Mouse (Mus musculus) G1E (cell line): ENCODE data around the gene Nfix. TPM values are rescaled to one million over a fixed set of nuclear protein-coding genes. Genes with fewer than 3 reads are reported as not detected.

Source experiments
- ATAC-seq: 2 replicates; pipeline ENCODE4 v1.8.0; 2016; ENCODE audit warnings: mild to moderate bottlenecking; ENCODE audit not compliant: insufficient number of reproducible peaks, poor library complexity, low FRiP score, severe bottlenecking; ENCODE audit errors: extremely low read depth
- DNase-seq: peaks from one replicate; pipeline ENCODE4 v3.0.0; 2012; ENCODE audit warnings: low spot score
- H3K27me3 ChIP-seq: 2 replicates; pipeline ENCODE4 v1.6.1; 2012; ENCODE audit warnings: mild to moderate bottlenecking, low read length, inconsistent platforms; ENCODE audit not compliant: insufficient read depth
- H3K36me3 ChIP-seq: replicated peaks from 2 replicates; pipeline ENCODE3; 2012; ENCODE audit warnings: mild to moderate bottlenecking, inconsistent platforms
- H3K4me1 ChIP-seq: 2 replicates; pipeline ENCODE4 v1.6.1; 2012; ENCODE audit warnings: low read depth, low read length, inconsistent platforms, mixed read lengths; ENCODE audit not compliant: insufficient read depth
- H3K4me3 ChIP-seq: 2 replicates; pipeline ENCODE4 v1.5.1; 2012; ENCODE audit warnings: low read depth, mild to moderate bottlenecking, inconsistent platforms, low read length, moderate library complexity, mixed read lengths
- H3K9me3 ChIP-seq: replicated peaks from 2 replicates; pipeline ENCODE4 v1.6.1; 2012; ENCODE audit warnings: inconsistent platforms
- CTCF ChIP-seq: IDR thresholded peaks from 2 replicates; pipeline ENCODE4 v1.5.1; 2012; ENCODE audit warnings: low read depth, low read length, inconsistent platforms, mixed read lengths
- GATA1 ChIP-seq: IDR thresholded peaks from 2 replicates; pipeline ENCODE4 v1.6.1; 2012; ENCODE audit warnings: borderline replicate concordance, low read length, inconsistent platforms, mixed read lengths
- GATA2 ChIP-seq: IDR thresholded peaks from 2 replicates; pipeline ENCODE4 v1.6.1; 2012; ENCODE audit warnings: low read depth, low read length, inconsistent platforms, borderline replicate concordance
- POLR2AphosphoS5 ChIP-seq: IDR thresholded peaks from 2 replicates; pipeline ENCODE4 v1.6.1; 2012; ENCODE audit warnings: low read depth, low read length, inconsistent platforms; ENCODE audit not compliant: insufficient replicate concordance
- TAL1 ChIP-seq: conservative IDR thresholded peaks from 2 replicates; pipeline ENCODE4 v1.6.1; 2012; ENCODE audit warnings: low read depth, low read length, inconsistent platforms, mixed read lengths
- polyA plus RNA-seq: library from polyadenylated mRNA; stranded (reverse); fragments of >175 nt; gene quantifications from 2 replicates; pipeline ENCODE4 v1.2.3, GENCODE M21; 2012
- total RNA-seq, 2 experiments: library from RNA; stranded (forward) in 1 of 2; stranded (reverse) in 1 of 2; fragments of 200-1000 nt in 1 of 2; fragments of >200 nt in 1 of 2; fragmentation: Nextera tagmentation in 1 of 2; gene quantifications; 2 replicates each; pipeline ENCODE4 v1.2.3; 2014 to 2017

The Nfix gene
- 30.0 and 34.0 TPM in 2 replicates for total RNA-seq (2014; fragmentation: Nextera tagmentation)
- total RNA-seq (2017) = 2.7 and 4.3 TPM in 2 replicates
- 14.3 and 16.2 TPM in 2 replicates for polyA plus RNA-seq

GRCm38 (mm10) chr8:84799999-84800831 lies at the start of gene Nfix:
Nfix (minus strand) TSS chr8:84800344.
- DNase-seq (no peak), ATAC-seq (no peak)
- TF ChIP-seq GATA2 (no peak), CTCF (no peak), POLR2AphosphoS5 (no peak), TAL1 (no peak), GATA1 (no peak)
- Histone ChIP-seq H3K9me3 (no peaks in the 10 kb centered on the region), H3K4me1 (peaks cover 37% of the 10 kb centered on the region), H3K36me3 (peaks cover 30% of the 10 kb centered on the region), H3K27me3 (peaks cover 77% of the 10 kb centered on the region), H3K4me3 (peak within 1 kb of the TSS; percentile 77)

- Histone ChIP-seq H3K4me3 (peak overlapping the region; percentile 91), H3K4me1 (peaks cover 41% of the 10 kb centered on the region), H3K36me3 (peaks cover 43% of the 10 kb centered on the region), H3K9me3 (no peaks in the 10 kb centered on the region), H3K27me3 (no peaks in the 10 kb centered on the region)
- ATAC-seq = peak; percentile 58
- DNase-seq = peak; percentile 78
- TF ChIP-seq POLR2AphosphoS5 (no peak; the same call in 1 of the 2 replicates), TAL1 (peak; percentile 80), CTCF (no peak), GATA1 (no peak), GATA2 (no peak)
Measured at GRCm38 (mm10) chr8:84847684-84848435, 47.7 kb upstream of the Nfix start.

DNA sequence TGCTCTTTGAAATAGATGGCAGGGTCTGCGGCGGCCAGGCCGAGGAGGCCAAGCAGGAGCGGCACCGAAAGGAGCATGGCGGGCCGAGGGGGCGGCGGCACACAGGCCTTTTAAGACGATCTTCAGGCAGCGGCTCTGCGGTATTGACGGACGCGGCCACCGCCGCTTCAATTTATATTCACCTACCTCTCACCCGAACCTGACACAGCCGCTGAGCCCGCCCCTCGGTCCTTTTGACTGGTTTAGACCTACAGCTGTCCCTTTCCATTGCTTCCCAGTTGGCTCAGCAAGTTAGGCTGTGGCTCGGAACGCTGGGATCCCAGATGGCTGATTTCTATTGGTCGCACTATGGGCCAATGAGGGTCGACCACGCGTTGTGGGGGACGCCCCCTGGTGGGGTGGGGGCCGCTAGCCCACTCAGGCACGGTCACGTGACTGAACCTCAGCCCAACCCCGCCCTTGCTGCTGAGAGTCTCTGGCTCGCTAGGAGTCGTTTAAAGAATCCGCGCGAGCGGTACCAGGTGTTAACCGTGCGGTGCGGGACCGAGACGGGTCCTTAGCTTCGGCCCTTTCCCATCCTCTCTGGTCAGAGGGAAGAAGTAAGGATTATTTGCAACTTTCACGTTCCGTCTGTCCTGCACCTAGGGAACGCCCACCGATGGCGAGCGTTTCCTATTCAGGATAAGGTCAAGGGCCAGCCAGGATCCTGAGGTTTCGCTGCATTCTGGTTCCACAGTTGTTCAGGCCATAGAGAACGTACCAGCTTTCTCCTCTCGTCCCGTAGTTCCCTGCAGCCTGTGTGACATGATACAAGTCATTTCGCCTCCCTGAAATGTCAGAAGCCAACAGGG lies 46.8 kb upstream of the Nfix start, which contains the start of gene Calr:
Calr (minus strand) TSS at position 213 of the 851 bp plus-strand sequence.
- TF ChIP-seq TAL1 (no peak), GATA1 (no peak), POLR2AphosphoS5 (peak; percentile 93), GATA2 (no peak), CTCF (no peak)
- peaks cover 46% of the 10 kb centered on the region for H3K4me1 ChIP-seq
- ATAC-seq = peak; percentile 89

DNA sequence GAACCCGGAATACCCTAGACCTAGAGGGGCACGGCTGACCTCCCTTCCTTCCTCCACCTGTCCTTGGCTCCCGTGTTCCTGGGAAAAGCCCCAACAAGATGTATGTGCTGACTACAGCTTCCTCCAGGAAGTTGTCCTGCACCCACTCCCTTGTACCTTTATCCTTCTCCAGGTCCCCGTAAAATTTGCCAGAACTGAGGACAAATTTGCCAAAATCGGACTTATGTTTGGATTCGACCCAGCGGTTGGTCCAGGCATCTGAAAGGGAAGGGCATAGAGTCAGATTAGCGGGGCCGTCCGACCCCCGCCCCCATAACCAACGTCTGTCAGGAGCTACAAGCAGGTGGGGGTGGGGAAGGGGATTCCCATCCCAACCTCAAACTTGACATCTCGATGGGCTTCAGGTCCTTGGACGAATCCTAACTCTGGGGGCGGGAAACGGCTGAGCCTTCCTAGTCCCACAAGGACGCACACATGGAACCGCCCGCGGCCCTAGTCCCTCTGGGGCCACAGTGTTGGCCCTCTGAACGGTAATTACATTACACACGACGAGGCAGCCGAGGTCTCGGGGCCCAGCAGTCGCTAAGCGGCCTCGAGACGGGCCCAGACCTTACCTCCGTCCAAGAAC lies 46.1 kb upstream of the Nfix start:
- TF ChIP-seq POLR2AphosphoS5 (no peak; the same call in none of the 2 replicates), CTCF (no peak), GATA1 (no peak), TAL1 (no peak), GATA2 (no peak)
- DNase-seq = no peak
- Histone ChIP-seq H3K27me3 (no peaks in the 10 kb centered on the region), H3K9me3 (no peaks in the 10 kb centered on the region), H3K36me3 (peaks cover 54% of the 10 kb centered on the region), H3K4me3 (peak overlapping the region; percentile 91), H3K4me1 (peaks cover 51% of the 10 kb centered on the region)
- no peak for ATAC-seq

More for the DNA sequence above, 46.8 kb upstream of the Nfix start, which contains the start of gene Calr:
- peak; percentile 97 for DNase-seq
- no peaks in the 10 kb centered on the region for H3K9me3 ChIP-seq
- no peaks in the 10 kb centered on the region for H3K27me3 ChIP-seq
- peaks cover 50% of the 10 kb centered on the region for H3K36me3 ChIP-seq
- peak within 1 kb of the TSS; percentile 91 for H3K4me3 ChIP-seq

GRCm38 (mm10) chr8:84845355-84846093 lies 45.4 kb upstream of the Nfix start:
- no peaks in the 10 kb centered on the region for H3K27me3 ChIP-seq
- H3K9me3 ChIP-seq = no peaks in the 10 kb centered on the region
- H3K36me3 ChIP-seq = peaks cover 54% of the 10 kb centered on the region
- H3K4me3 ChIP-seq = peak overlapping the region; percentile 91
- DNase-seq (no peak), ATAC-seq (no peak)
- TF ChIP-seq GATA2 (no peak), GATA1 (no peak), POLR2AphosphoS5 (0 out of 2 replicates have a peak, but pooled peaks have one; percentile 41)
- H3K4me1 ChIP-seq = peaks cover 56% of the 10 kb centered on the region
